Mouse (Mus musculus): ENCODE measurements around the gene Gm20388. TPM values are rescaled to one million over a fixed set of nuclear protein-coding genes. Genes with fewer than 3 reads are reported as not detected.

The Gm20388 gene
- polyA plus RNA-seq, 1 experiment from 2014 or later: not detected

DNA sequence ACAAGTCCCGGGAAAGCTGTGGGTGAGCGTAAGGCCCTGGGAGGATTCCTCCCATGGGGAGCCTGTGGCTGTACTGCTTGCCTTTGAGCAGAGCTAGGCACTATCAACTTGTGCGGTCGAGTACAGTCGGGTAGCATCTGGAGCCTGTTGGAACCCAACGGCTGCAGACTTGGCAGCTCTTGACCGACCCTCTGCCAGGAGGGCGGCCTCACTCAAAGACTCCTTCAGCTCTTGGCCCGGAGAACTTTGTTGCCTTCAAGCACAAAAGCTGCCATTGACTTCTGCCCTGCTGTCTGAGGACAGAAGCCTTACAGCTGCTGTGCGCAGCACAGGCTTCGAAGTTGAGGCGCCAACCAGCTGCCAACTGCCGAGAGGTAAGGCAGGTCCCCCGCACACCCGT lies 1618.1 kb downstream of the Gm20388 start:
- no peak overlapping the region for H3K4me2 ChIP-seq (replicated peaks)
- no peaks in the 10 kb centered on the region for H3K4me1 ChIP-seq
- no peak for ATAC-seq (replicated peaks)
- no peak overlapping the region for H3K27ac ChIP-seq (replicated peaks)
- WGBS: 85% methylated on average over 15 of the region's 15 CpGs
- H3K9ac ChIP-seq (replicated peaks): no peak overlapping the region
- H3K27me3 ChIP-seq: no peaks in the 10 kb centered on the region
- no peak overlapping the region for H3K4me3 ChIP-seq
- H3K36me3 ChIP-seq: no peaks in the 10 kb centered on the region
- H3K9me3 ChIP-seq: no peaks in the 10 kb centered on the region

DNA sequence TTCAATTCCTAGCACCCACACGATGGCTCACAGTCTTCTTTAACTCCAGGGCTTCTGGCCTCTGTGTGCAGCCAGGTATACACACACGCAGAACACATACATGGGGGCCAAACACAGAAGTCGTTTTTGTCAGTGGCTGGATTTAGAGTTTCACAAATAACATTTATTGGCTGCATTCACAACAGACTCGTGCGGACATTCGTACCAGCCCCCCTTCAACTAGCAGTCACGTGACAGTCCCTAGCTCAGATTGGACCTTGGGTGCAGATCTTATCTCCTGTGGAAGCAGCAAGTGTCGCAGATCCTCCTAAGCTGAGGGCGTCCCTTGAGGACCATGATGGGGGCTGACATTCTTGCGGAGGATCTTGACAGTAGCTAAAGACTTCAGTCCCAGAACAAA lies 1620.0 kb downstream of the Gm20388 start:
- Histone ChIP-seq H3K4me2 (replicated peaks) (no peak overlapping the region), H3K27me3 (no peaks in the 10 kb centered on the region), H3K4me3 (no peak overlapping the region), H3K9ac (replicated peaks) (no peak overlapping the region), H3K9me3 (no peaks in the 10 kb centered on the region), H3K36me3 (no peaks in the 10 kb centered on the region), H3K27ac (replicated peaks) (no peak overlapping the region), H3K4me1 (no peaks in the 10 kb centered on the region)
- no peak for ATAC-seq (replicated peaks)
- 85% methylated on average over 10 of the region's 10 CpGs for WGBS

DNA sequence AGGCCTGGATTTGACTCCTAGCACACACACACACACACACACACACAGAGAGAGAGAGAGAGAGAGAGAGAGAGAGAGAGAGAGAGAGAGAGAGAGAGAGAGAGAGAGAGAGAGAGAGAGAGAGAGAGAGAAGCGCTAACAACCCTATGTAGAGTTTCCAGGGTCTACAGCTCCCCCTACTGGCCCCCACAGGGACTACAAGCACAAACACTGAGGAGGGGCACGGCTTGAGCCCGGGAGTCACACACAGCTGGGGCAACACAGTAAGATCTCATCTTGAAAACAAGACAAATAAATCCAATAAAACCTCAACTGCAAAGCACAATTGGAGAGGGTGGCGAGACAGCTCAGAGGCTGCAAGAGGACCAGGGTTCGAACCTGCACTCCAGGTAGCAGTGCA lies 1621.7 kb downstream of the Gm20388 start:
- ATAC-seq (replicated peaks): no peak
- Histone ChIP-seq H3K9ac (replicated peaks) (no peak overlapping the region), H3K9me3 (no peaks in the 10 kb centered on the region), H3K4me1 (no peaks in the 10 kb centered on the region), H3K36me3 (no peaks in the 10 kb centered on the region), H3K27ac (replicated peaks) (no peak overlapping the region), H3K4me3 (no peak overlapping the region), H3K4me2 (replicated peaks) (no peak overlapping the region), H3K27me3 (no peaks in the 10 kb centered on the region)
- WGBS: 51% methylated on average over 5 of the region's 5 CpGs

GRCm38 (mm10) chr8:121541862-121542261 lies 1631.2 kb downstream of the Gm20388 start:
- Histone ChIP-seq H3K27ac (replicated peaks) (no peak overlapping the region), H3K4me2 (replicated peaks) (no peak overlapping the region), H3K9me3 (no peaks in the 10 kb centered on the region), H3K4me1 (no peaks in the 10 kb centered on the region), H3K27me3 (0 out of 2 replicates have a peak, but pooled peaks cover 3% of the 10 kb centered on the region), H3K4me3 (no peak overlapping the region), H3K9ac (replicated peaks) (no peak overlapping the region), H3K36me3 (no peaks in the 10 kb centered on the region)
- ATAC-seq (replicated peaks): no peak
- WGBS: 86% methylated on average over 19 of the region's 19 CpGs

DNA sequence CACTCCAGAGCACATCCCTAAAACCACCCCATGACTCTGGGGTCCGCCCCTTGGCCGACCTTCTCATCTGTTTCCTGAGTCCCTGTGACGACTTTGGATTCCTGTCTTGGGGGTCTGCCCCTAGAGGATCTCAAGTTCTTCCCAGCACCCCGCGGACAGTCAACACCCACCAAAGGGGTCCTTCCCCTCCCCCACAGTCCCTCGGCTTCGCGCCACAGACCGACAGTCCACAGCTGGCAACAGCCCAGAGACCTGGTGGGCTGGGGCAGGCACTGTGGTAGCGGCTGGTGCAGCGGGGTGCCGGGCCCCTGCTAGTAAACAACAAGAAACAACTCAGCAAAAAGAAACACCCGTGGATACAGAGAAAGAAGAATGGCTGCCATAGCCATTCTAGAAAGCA lies 1632.3 kb downstream of the Gm20388 start:
- Histone ChIP-seq H3K9me3 (no peaks in the 10 kb centered on the region), H3K9ac (replicated peaks) (no peak overlapping the region), H3K36me3 (no peaks in the 10 kb centered on the region), H3K27ac (replicated peaks) (no peak overlapping the region), H3K4me3 (no peak overlapping the region), H3K27me3 (0 out of 2 replicates have a peak, but pooled peaks cover 3% of the 10 kb centered on the region), H3K4me2 (replicated peaks) (no peak overlapping the region), H3K4me1 (no peaks in the 10 kb centered on the region)
- ATAC-seq (replicated peaks): no peak
- 68% methylated on average over 13 of the region's 13 CpGs for WGBS

DNA sequence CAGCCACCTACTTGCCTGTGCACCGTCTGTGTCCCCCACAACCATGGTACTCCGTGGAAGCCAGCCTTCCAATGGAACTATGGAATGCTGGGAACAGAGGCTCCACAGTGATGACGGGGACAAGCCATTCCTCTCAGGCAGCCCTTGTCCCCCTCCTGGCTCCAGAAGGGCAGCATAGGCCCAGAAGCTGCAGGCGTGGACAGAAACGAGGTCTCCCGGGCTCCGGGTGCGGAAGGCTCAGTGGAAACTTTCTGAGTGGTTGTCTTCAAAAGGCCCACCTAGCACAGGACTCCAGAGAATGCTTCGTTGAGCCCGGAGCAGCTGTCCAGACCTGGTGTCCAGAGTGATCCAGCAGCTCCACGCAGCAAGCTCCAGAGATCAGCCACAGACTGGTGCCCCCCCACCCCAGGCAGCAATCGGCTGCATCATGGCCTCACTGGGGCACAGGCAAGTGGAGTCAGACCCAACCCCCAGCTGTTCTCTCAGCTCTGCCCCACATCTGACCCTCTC lies 1633.7 kb downstream of the Gm20388 start, which contains the start of gene 1700018B08Rik:
Gene 1700018B08Rik (minus strand): TSS at position 45 of the 510 bp plus-strand sequence.
- H3K4me3 ChIP-seq: no peak within 1 kb of the TSS
- no peaks in the 10 kb centered on the region for H3K9me3 ChIP-seq
- H3K4me1 ChIP-seq: no peaks in the 10 kb centered on the region
- ATAC-seq (replicated peaks): no peak
- H3K9ac ChIP-seq (replicated peaks): no peak within 1 kb of the TSS
- H3K36me3 ChIP-seq: peaks cover 2% of the 10 kb centered on the region; the same call in 1 of the 2 replicates
- H3K27ac ChIP-seq (replicated peaks): no peak within 1 kb of the TSS
- WGBS: 86% methylated on average over 12 of the region's 12 CpGs
- 0 out of 2 replicates have a peak, but pooled peaks cover 3% of the 10 kb centered on the region for H3K27me3 ChIP-seq
- no peak within 1 kb of the TSS for H3K4me2 ChIP-seq (replicated peaks)

- no peak overlapping the region for H3K4me3 ChIP-seq
- H3K27me3 ChIP-seq: 0 out of 2 replicates have a peak, but pooled peaks cover 3% of the 10 kb centered on the region
- no peak for ATAC-seq (replicated peaks)
- no peaks in the 10 kb centered on the region for H3K9me3 ChIP-seq
- H3K4me1 ChIP-seq: no peaks in the 10 kb centered on the region
- H3K36me3 ChIP-seq: peaks cover 8% of the 10 kb centered on the region; the same call in 1 of the 2 replicates
- H3K4me2 ChIP-seq (replicated peaks): no peak overlapping the region
- H3K9ac ChIP-seq (replicated peaks): no peak overlapping the region
- no peak overlapping the region for H3K27ac ChIP-seq (replicated peaks)
- WGBS: 71% methylated on average over 11 of the region's 11 CpGs
These were observed 1634.3 kb downstream of the Gm20388 start for GRCm38 (mm10) chr8:121544936-121545335.

DNA sequence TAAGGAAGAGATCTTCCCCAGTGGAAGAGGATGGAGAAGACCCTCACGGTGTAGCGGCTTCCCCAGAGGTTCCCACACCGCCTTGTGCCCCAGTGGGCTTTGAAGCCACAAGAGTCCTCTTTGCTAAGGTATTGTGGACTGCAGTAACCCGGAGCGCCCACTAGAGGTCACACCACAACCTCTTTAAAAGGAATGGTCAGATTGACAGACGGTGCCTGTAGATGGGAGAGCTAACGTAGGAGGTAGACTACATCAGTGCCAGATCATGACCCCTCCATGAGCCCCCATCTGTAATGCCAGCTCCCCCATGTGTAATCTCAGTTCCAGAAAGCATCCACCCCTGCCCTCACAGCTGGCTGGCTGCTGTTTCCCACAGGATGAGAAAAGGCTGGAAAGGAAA lies 1636.5 kb downstream of the Gm20388 start:
- 7% methylated on average over 7 of the region's 7 CpGs for WGBS
- no peak overlapping the region for H3K4me2 ChIP-seq (replicated peaks)
- no peak overlapping the region for H3K9ac ChIP-seq (replicated peaks)
- no peak overlapping the region for H3K4me3 ChIP-seq
- peaks cover 26% of the 10 kb centered on the region for H3K36me3 ChIP-seq
- ATAC-seq (replicated peaks): peak; percentile 48; the same call in 1 of the 2 replicates
- H3K9me3 ChIP-seq: no peaks in the 10 kb centered on the region
- no peak overlapping the region for H3K27ac ChIP-seq (replicated peaks)
- H3K27me3 ChIP-seq: 0 out of 2 replicates have a peak, but pooled peaks cover 3% of the 10 kb centered on the region
- H3K4me1 ChIP-seq: no peaks in the 10 kb centered on the region

DNA sequence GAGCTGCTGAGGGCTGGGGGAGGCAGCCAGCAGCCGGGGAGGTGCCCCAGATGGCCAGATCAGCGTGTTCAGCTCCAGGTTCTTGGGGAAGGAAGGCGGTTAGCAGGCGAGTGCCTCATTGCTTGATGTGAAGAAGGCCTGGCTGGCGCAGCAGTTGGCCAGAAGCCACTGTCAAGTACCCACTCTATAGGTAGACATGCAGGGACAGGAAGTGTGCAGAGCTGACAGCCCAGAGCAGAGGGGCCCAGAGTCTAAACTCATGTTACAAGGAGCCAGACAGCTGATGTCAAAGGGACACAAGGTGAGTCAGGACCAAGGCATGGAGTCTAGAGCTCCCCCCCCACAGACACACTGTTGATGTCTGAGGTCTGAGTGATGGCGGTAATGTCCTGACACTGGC lies 1639.4 kb downstream of the Gm20388 start:
- Histone ChIP-seq H3K27ac (replicated peaks) (no peak overlapping the region), H3K27me3 (0 out of 2 replicates have a peak, but pooled peaks cover 3% of the 10 kb centered on the region), H3K36me3 (peaks cover 48% of the 10 kb centered on the region), H3K4me3 (no peak overlapping the region), H3K4me2 (replicated peaks) (no peak overlapping the region), H3K4me1 (no peaks in the 10 kb centered on the region), H3K9me3 (no peaks in the 10 kb centered on the region), H3K9ac (replicated peaks) (no peak overlapping the region)
- WGBS: 87% methylated on average over 6 of the region's 6 CpGs
- ATAC-seq (replicated peaks): no peak

- WGBS: 72% methylated on average over 24 of the region's 24 CpGs
- Histone ChIP-seq H3K4me3 (no peak overlapping the region), H3K36me3 (peaks cover 52% of the 10 kb centered on the region), H3K4me2 (replicated peaks) (no peak overlapping the region), H3K27ac (replicated peaks) (no peak overlapping the region), H3K9me3 (no peaks in the 10 kb centered on the region), H3K4me1 (no peaks in the 10 kb centered on the region), H3K27me3 (no peaks in the 10 kb centered on the region), H3K9ac (replicated peaks) (no peak overlapping the region)
- no peak for ATAC-seq (replicated peaks)
These were observed 1640.7 kb downstream of the Gm20388 start for GRCm38 (mm10) chr8:121551065-121551985.

DNA sequence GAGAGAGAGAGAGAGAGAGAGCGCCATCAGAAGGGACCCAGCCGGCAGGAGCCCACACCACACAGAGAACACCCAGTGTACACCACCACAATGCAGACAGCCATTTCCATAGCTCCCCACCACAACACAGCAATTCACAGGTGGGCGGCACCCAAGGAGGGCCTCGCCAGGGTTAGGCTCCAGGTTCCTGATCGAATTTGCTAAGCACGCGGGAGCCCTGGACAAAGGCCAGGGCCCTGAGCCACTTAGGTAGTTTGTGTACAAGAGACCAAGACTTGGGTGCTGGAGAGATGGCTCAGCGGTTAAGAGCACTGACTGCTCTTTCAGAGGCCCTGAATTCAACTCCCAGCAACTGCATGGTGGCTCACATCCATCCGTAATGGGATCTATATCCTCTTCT lies 1641.9 kb downstream of the Gm20388 start:
- no peak for ATAC-seq (replicated peaks)
- Histone ChIP-seq H3K27ac (replicated peaks) (no peak overlapping the region), H3K9ac (replicated peaks) (no peak overlapping the region), H3K27me3 (no peaks in the 10 kb centered on the region), H3K4me2 (replicated peaks) (no peak overlapping the region), H3K9me3 (no peaks in the 10 kb centered on the region), H3K4me1 (no peaks in the 10 kb centered on the region), H3K4me3 (no peak overlapping the region), H3K36me3 (peaks cover 52% of the 10 kb centered on the region)
- 91% methylated on average over 8 of the region's 9 CpGs for WGBS

GRCm38 (mm10) chr8:121553831-121554475 lies 1643.3 kb downstream of the Gm20388 start:
- no peak for ATAC-seq (replicated peaks)
- no peak overlapping the region for H3K4me3 ChIP-seq
- 94% methylated on average over 32 of the region's 32 CpGs for WGBS

More at GRCm38 (mm10) chr8:121553831-121554475, 1643.3 kb downstream of the Gm20388 start:
- H3K27me3 ChIP-seq: no peaks in the 10 kb centered on the region
- H3K27ac ChIP-seq (replicated peaks): no peak overlapping the region
- H3K36me3 ChIP-seq: peaks cover 59% of the 10 kb centered on the region
- H3K9me3 ChIP-seq: no peaks in the 10 kb centered on the region
- no peak overlapping the region for H3K4me2 ChIP-seq (replicated peaks)
- no peak overlapping the region for H3K9ac ChIP-seq (replicated peaks)
- H3K4me1 ChIP-seq: no peaks in the 10 kb centered on the region

Measured in forebrain, embryonic 15.5 days (tissue).